Mouse (Mus musculus) neutrophil, adult 5-6 weeks (primary cell): ENCODE results near the gene Wdr62. TPM values are rescaled to one million over a fixed set of nuclear protein-coding genes. Genes with fewer than 3 reads are reported as not detected.

Experiments used
- ATAC-seq: fragments of 151-379, 151-347 bp; 2 replicates; pipeline ENCODE4 v1.8.0; 2017; ENCODE audit warnings: mild to moderate bottlenecking, moderate TSS enrichment; ENCODE audit not compliant: insufficient number of reproducible peaks, poor library complexity, low FRiP score, severe bottlenecking; ENCODE audit errors: extremely low read depth
- total RNA-seq: library from RNA; stranded (forward); fragments of 200-1000 nt; gene quantifications from 2 replicates; pipeline ENCODE4 v1.2.3, GENCODE M21; 2017

The Wdr62 gene
- total RNA-seq: 1.8 and 2.6 TPM in 2 replicates

GRCm38 (mm10) chr7:30279951-30280669 is at the start of gene Wdr62, which contains the start of gene Thap8:
TSS of gene Wdr62 (minus strand) at chr7:30280419.
TSS of gene Thap8 (plus strand) at chr7:30280094.
- peak; percentile 98 for ATAC-seq

DNA sequence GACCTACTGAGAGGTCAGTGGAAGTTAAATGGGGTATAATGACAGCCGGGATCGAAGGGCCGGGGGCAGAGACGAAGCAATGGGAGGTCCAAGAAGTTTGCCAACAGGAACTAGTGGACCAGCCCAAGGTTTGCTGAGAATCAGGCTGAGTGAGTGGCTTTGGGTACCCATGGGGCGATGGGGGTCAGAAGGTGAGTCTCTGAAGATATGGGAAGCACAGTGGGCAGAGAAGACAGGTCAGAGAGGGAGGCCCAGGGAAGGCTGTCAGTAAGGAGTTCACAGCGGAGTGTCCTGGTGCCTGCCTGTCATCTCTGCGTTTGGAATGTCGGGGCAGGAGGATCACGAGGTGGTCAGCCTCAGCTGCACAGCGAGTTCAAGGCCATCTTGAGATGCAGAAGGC is 48.2 kb upstream of the Wdr62 start:
- ATAC-seq: no peak

- ATAC-seq: no peak
Measured at GRCm38 (mm10) chr7:30327140-30327539, 46.9 kb upstream of the Wdr62 start.

- ATAC-seq: no peak
Measured at GRCm38 (mm10) chr7:30326427-30326826, 46.2 kb upstream of the Wdr62 start.

- peak; percentile 42; the same call in 1 of the 2 replicates for ATAC-seq
Measured at GRCm38 (mm10) chr7:30325364-30325763, 45.1 kb upstream of the Wdr62 start.

DNA sequence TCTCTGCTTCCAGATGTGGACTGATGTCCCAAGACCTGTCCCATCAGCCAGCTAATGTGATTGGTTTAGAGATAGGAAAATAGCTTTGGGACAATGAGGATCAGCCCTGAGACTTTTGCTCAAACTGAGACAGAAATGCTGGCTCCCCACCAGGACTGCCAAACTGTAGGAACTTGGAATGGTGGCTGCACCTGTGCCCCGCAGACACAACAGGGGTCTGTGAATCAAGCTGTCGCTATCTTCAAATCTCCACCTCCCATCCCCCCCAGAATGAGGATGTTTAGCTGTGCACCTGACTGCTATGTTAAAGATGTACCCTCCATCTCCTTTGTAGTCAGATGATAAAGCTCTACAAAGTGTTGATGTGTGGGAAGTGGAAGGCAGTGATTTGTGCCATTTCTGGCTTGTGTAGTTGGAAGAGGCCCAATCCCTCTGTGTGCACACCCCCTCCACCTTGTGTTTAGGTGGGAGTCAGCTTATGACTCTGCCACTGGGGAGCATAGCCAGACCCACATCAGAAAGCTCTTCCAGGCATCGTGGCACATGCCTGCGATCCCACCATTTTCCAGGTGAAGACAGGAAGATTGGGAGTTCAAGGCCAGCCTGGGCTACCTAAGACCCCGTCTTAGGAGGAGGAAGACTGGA is 44.2 kb upstream of the Wdr62 start:
- no peak for ATAC-seq

DNA sequence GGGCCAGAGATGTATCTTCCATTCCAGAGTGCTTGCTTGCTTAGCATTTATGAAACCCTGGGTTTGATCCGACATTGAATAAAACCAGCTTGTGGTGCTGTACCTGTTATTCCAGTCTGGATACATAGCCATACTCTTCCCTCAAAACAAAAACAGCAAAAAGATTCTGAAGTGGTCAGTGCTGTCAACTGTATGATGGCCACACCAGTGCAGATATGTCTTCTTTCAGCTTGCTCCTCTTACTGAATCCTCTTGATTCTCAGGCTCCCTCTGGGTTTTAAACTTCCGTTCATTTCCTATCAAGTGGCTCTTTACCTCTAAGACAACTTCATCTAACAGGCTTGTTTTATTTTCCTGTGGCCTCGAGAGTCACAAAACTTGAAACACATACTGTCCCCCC is 43.6 kb upstream of the Wdr62 start, which contains the start of gene Sdhaf1:
TSS of gene Sdhaf1 (minus strand) at position 101 of the 400 bp plus-strand sequence.
- no peak for ATAC-seq

GRCm38 (mm10) chr7:30322865-30323264 is 42.6 kb upstream of the Wdr62 start:
- ATAC-seq: no peak

GRCm38 (mm10) chr7:30322285-30322667 is 42.1 kb upstream of the Wdr62 start:
- peak; percentile 95 for ATAC-seq

- ATAC-seq: peak; percentile 51; the same call in 1 of the 2 replicates
Measured at GRCm38 (mm10) chr7:30321539-30322284, 41.5 kb upstream of the Wdr62 start, which contains the start of gene E130208F15Rik. TSS of gene E130208F15Rik (plus strand) at chr7:30321740.

- no peak for ATAC-seq
Measured at GRCm38 (mm10) chr7:30320946-30321345, 40.7 kb upstream of the Wdr62 start.

- ATAC-seq: no peak
Measured at GRCm38 (mm10) chr7:30318142-30318541, 37.9 kb upstream of the Wdr62 start.

DNA sequence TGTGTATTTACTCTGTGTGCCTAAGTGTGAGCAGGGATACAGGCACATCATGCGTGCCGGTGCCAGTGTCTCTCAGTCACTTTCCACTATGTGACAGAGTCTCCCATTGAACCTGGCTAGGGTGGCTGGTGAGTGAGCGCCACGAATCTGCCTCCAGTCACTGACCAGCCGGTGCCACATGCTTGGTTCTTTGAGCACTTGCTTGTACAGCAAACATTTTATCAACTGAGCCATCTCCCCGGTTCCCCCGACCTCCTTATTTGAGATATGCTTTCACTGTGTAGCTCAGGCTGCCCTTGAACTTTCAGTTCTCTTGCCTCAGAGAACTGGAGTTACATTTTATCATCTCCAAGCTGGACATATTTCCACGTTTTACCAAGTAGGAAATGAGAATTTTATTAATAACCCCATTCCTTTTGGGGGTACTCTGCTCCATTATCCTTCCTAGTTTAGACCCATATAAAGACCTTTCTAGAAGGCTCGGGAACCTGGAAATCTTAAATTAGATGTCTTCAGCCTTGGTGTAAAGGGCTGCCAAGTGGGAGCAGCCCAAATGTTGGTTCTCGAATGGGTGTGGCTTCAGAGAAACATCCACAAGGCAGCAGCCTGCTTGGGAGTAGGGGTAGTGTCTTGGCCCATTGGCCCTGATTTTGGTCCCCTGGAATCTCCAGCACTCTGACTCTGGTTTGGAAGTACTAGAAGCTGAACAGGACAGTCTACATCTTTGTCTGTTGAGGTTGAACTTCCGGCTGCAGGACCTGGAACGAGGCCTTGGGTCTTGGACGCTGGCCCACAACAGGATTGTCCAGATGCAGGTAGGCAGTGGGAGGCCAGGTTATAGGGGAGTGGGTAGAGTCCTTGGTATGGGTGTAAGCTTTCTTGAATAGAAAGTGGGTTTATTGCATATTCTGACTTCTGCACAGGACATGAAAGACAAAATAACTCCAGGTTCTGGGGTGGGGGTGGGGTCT is 35.6 kb upstream of the Wdr62 start:
- ATAC-seq: no peak

- ATAC-seq: no peak
Measured at GRCm38 (mm10) chr7:30314721-30315155, 34.5 kb upstream of the Wdr62 start, which contains the start of gene Syne4. TSS of gene Syne4 (plus strand) at chr7:30314807.

- no peak for ATAC-seq
Measured at GRCm38 (mm10) chr7:30313666-30314320, 33.6 kb upstream of the Wdr62 start.

GRCm38 (mm10) chr7:30310136-30310535 is 29.9 kb upstream of the Wdr62 start:
- ATAC-seq: no peak

- ATAC-seq: no peak
Measured at GRCm38 (mm10) chr7:30309395-30310129, 29.3 kb upstream of the Wdr62 start.
